Mouse (Mus musculus) kidney, postnatal 25 days (tissue): ENCODE measurements around the gene Olfr934.

ENCODE experiments used
- DNase-seq, 2 experiments: peaks; one replicate each; pipeline ENCODE4 v3.0.0; 2021; ENCODE audit warnings: mixed read lengths in 2 of 2

Olfr934 gene

DNA sequence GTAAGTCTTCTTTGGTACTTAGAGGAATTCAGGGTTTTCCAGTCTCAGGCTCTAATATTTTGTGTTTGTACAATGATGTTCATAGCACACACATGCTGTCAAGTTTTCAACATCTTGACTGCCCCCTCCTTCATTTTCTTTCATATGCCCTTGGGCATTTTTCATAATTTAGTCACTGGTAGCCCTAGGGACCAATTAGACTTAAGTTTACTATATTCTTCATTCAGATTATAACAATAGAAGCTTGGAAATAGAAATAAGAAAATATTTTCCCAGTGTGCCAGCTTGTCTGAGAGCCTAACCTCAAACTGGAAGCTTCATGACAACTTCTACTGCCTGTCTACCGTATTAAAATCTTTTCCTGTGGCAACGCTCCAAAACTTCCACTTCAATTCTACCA, at the start of gene Olfr934:
Gene Olfr934 (minus strand): TSS at position 101 of the 400 bp plus-strand sequence.
- no peak for DNase-seq

- no peak for DNase-seq
These were observed 35.2 kb upstream of the Olfr934 start, which contains the start of gene Olfr146 for GRCm38 (mm10) chr9:39023277-39023676. Gene Olfr146 (minus strand): TSS chr9:39023377.

DNA sequence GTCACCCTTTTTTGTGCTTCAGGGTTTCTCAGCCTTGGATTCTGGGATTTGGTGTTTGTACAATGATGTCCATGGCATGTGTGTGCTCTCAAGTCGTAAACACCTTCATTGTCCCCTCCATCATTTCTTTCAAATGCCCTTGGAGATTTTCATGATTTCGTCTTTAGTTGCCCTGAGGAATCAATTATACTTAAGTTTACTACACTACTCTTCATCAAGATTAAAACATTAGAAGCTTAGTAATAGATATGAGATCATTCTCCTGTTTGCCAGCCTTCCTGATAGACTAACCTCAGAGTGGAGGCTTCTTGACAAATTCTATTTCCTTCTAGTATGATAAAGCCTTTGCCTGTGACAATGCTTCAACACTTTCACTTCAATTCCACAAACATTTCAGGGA, 11.5 kb upstream of the Olfr934 start, which contains the start of gene Olfr935:
Gene Olfr935 (minus strand): TSS at position 101 of the 400 bp plus-strand sequence.
- no peak for DNase-seq

DNA sequence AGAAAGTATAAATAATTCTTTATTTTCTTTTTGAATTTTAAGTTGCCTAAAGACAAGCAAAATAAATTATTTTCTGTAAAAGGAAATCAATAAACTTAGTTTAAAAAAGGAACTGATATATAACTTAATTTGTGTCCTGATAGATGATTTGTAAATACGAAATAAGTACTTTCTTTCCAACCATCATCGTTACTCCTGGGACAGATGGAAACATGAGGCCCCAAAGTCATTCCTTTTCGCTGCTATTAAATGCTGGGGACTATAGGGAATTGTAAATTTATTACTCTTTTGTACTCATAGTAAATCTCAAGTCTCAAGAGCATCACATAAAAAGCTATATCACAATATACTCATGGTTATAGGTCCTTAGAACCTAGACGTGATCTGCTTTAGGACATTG, 16.1 kb downstream of the Olfr934 start, which contains the start of gene Olfr933:
Gene Olfr933 (plus strand): TSS at position 301 of the 400 bp plus-strand sequence.
- DNase-seq = no peak

- DNase-seq = no peak
These were observed 34.0 kb downstream of the Olfr934 start for GRCm38 (mm10) chr9:38954124-38954416.

- no peak for DNase-seq
These were observed 34.6 kb downstream of the Olfr934 start for GRCm38 (mm10) chr9:38953401-38954123.
